Mouse (Mus musculus) liver, embryonic 14.5 days (tissue): ENCODE results near the gene Lmo1.

Experiments used
- CTCF ChIP-seq: IDR thresholded peaks from 2 replicates; pipeline ENCODE4 v1.5.1; 2016; ENCODE audit warnings: antibody characterized with exemption, low read depth, control low read depth
- EP300 ChIP-seq: IDR thresholded peaks from 2 replicates; pipeline ENCODE4 v1.6.1; 2016; ENCODE audit warnings: antibody characterized with exemption, low read depth

DNA sequence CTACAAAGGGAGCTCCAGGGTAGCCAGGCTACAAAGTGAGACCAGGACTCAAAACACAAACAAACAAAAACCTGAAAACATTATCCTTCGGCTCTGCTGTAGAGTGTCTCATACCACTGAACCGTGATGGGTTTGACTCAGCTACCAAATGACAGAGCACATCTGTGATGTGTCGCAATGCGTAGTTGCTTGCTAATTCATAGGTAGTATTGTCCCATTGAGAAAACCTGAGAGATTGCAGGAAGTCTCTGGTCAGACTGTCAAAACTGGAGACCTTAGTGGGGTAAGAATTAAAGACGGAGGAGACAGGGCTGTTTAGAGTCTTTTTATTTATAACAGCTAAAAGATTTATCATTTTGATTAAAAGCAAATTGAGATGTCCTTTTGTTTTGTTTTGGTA is 10.6 kb upstream of the Lmo1 start:
- TF ChIP-seq CTCF (no peak), EP300 (no peak)
